Mouse (Mus musculus): Measurements from ENCODE around the gene Rps6ka5. TPM values are rescaled to one million over a fixed set of nuclear protein-coding genes. Genes with fewer than 3 reads are reported as not detected.

Rps6ka5 gene
- total RNA-seq, 2 experiments from 2014 or later: 20.2 to 24.6 TPM

- DNase-seq (ENCODE audit: low spot score in 2 of 2): no peak
- intact Hi-C loops (cut with DNase I): loop anchor here (5.0 to 10.0 kb wide), 2 partner anchors 48 to 94 kb away; partner anchors contain the start of gene Dglucy
Measured at GRCm38 (mm10) chr12:100728646-100729485, 2.1 kb upstream of the Rps6ka5 start.

GRCm38 (mm10) chr12:100727891-100728290 lies 1.1 kb upstream of the Rps6ka5 start:
- intact Hi-C loops (cut with DNase I): loop anchor here (5.0 to 10.0 kb wide), 2 partner anchors 49 to 93 kb away; partner anchors contain the start of gene Dglucy
- DNase-seq (ENCODE audit: low spot score in 2 of 2): no peak

- DNase-seq (ENCODE audit: low spot score in 2 of 2): no peak
- intact Hi-C loops (cut with DNase I): loop anchor here (5.0 to 10.0 kb wide), 2 partner anchors 52 to 91 kb away; partner anchors contain the start of gene Dglucy
Measured at GRCm38 (mm10) chr12:100725458-100725786, 1.4 kb downstream of the Rps6ka5 start.

- intact Hi-C loops (cut with DNase I): loop anchor here (5.0 to 10.0 kb wide), 3 partner anchors 52 to 117 kb away; partner anchors contain the start of gene Dglucy
- DNase-seq (ENCODE audit: low spot score in 2 of 2): peak; percentile 99 to 100
Measured at GRCm38 (mm10) chr12:100724606-100725457, 2.0 kb downstream of the Rps6ka5 start.

- DNase-seq (ENCODE audit: low spot score in 2 of 2): no peak
- intact Hi-C loops (cut with DNase I): loop anchor here (5.0 to 10.0 kb wide), 2 partner anchors 89 to 118 kb away; no protein-coding TSS in a partner anchor
Measured at GRCm38 (mm10) chr12:100724182-100724581, 2.6 kb downstream of the Rps6ka5 start.

- DNase-seq (ENCODE audit: low spot score in 2 of 2): no peak
- intact Hi-C loops (cut with DNase I): loop anchor here (5.0 to 10.0 kb wide), 2 partner anchors 86 to 122 kb away; no protein-coding TSS in a partner anchor
Measured at GRCm38 (mm10) chr12:100720801-100721200, 6.0 kb downstream of the Rps6ka5 start.

- intact Hi-C loops (cut with DNase I): no loop called here
- DNase-seq (ENCODE audit: low spot score in 2 of 2): no peak
Measured at GRCm38 (mm10) chr12:100717446-100717845, 9.3 kb downstream of the Rps6ka5 start.

- intact Hi-C loops (cut with DNase I): no loop called here
- DNase-seq (ENCODE audit: low spot score in 2 of 2): no peak
Measured at GRCm38 (mm10) chr12:100716969-100717368, 9.8 kb downstream of the Rps6ka5 start.

GRCm38 (mm10) chr12:100711819-100712218 lies 15.0 kb downstream of the Rps6ka5 start:
- DNase-seq (ENCODE audit: low spot score in 2 of 2): no peak
- intact Hi-C loops (cut with DNase I): no loop called here

GRCm38 (mm10) chr12:100711116-100711691 lies 15.6 kb downstream of the Rps6ka5 start:
- peak in 1 of 2 experiments; percentile 28 for DNase-seq (ENCODE audit: low spot score in 2 of 2)
- intact Hi-C loops (cut with DNase I): no loop called here

- intact Hi-C loops (cut with DNase I): no loop called here
- DNase-seq (ENCODE audit: low spot score in 2 of 2): no peak
Measured at GRCm38 (mm10) chr12:100710432-100710831, 16.4 kb downstream of the Rps6ka5 start.

- DNase-seq (ENCODE audit: low spot score in 2 of 2): no peak
- intact Hi-C loops (cut with DNase I): no loop called here
Measured at GRCm38 (mm10) chr12:100707312-100707711, 19.5 kb downstream of the Rps6ka5 start.

- intact Hi-C loops (cut with DNase I): no loop called here
- DNase-seq (ENCODE audit: low spot score in 2 of 2): no peak
Measured at GRCm38 (mm10) chr12:100705057-100705722, 21.6 kb downstream of the Rps6ka5 start.

GRCm38 (mm10) chr12:100698019-100698418 lies 28.8 kb downstream of the Rps6ka5 start:
- no peak for DNase-seq (ENCODE audit: low spot score in 2 of 2)
- intact Hi-C loops (cut with DNase I): no loop called here

GRCm38 (mm10) chr12:100696621-100697020 lies 30.2 kb downstream of the Rps6ka5 start:
- no peak for DNase-seq (ENCODE audit: low spot score in 2 of 2)
- intact Hi-C loops (cut with DNase I): no loop called here

- no peak for DNase-seq (ENCODE audit: low spot score in 2 of 2)
- intact Hi-C loops (cut with DNase I): no loop called here
Measured at GRCm38 (mm10) chr12:100695252-100695651, 31.5 kb downstream of the Rps6ka5 start.

- intact Hi-C loops (cut with DNase I): no loop called here
- DNase-seq (ENCODE audit: low spot score in 2 of 2): no peak
Measured at GRCm38 (mm10) chr12:100692208-100692607, 34.6 kb downstream of the Rps6ka5 start.

- intact Hi-C loops (cut with DNase I): no loop called here
Measured at GRCm38 (mm10) chr12:100690444-100690843, 36.3 kb downstream of the Rps6ka5 start.

GRCm38 (mm10) chr12:100688177-100688576 lies 38.6 kb downstream of the Rps6ka5 start:
- intact Hi-C loops (cut with DNase I): no loop called here

More at GRCm38 (mm10) chr12:100690444-100690843, 36.3 kb downstream of the Rps6ka5 start:
- DNase-seq (ENCODE audit: low spot score in 2 of 2): no peak

More at GRCm38 (mm10) chr12:100688177-100688576, 38.6 kb downstream of the Rps6ka5 start:
- DNase-seq (ENCODE audit: low spot score in 2 of 2): no peak

Data from left cerebral cortex, postnatal 36 days (tissue).